Mouse (Mus musculus): ENCODE measurements around the gene Sema6d. TPM values are rescaled to one million over a fixed set of nuclear protein-coding genes. Genes with fewer than 3 reads are reported as not detected.

Sema6d gene
- polyA plus RNA-seq, 1 experiment, result 5.6 TPM

GRCm38 (mm10) chr2:124704922-124705321, 615.2 kb downstream of the Sema6d start:
- DNase-seq, result no peak
- 69% methylated on average over 4 of the region's 4 CpGs for WGBS
- no peaks in the 10 kb centered on the region for H3K4me1 ChIP-seq (ENCODE audit: control insufficient read depth, insufficient read depth, low read length)
- H3K27ac ChIP-seq (ENCODE audit: insufficient read depth, low read depth, low read length), result no peak overlapping the region
- no peak overlapping the region for H3K4me3 ChIP-seq (ENCODE audit: insufficient read depth, low read depth, low read length)
- no peak for TF ChIP-seq POLR2A (IDR thresholded peaks at IDR 0.05; ENCODE audit: low read depth, low read length)
- no peak for TF ChIP-seq CTCF (conservative IDR thresholded peaks at IDR 0.05; ENCODE audit: insufficient read depth, insufficient read length, low read depth, low read length)
- H3K36me3 ChIP-seq (ENCODE audit: control insufficient read depth, insufficient read depth, low read length), result no peaks in the 10 kb centered on the region
- no peaks in the 10 kb centered on the region for H3K27me3 ChIP-seq (replicated peaks; ENCODE audit: control insufficient read depth, insufficient read depth, low read length)

DNA sequence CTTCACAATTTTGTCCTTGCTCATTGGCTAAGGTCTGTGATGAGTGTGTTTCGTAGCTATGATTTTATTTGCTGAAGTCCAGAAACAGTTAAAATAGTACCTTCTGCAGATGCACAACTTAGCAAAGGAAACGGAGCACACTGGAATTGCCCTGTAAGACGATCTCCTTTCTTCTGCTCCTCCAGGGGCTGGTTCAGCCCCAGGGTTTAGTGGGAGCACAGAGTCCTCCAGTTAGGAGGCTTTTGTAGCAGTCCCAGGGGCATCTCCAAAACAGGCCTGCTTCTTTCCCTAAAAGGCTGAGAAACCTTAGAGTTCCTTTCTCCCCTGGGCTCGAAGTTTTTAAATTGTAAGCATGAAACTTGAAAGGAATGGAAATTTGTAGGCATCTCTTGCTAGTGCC, 616.0 kb downstream of the Sema6d start:
- no peak for DNase-seq
- 43% methylated on average over 4 of the region's 4 CpGs for WGBS
- H3K36me3 ChIP-seq (ENCODE audit: control insufficient read depth, insufficient read depth, low read length), result no peaks in the 10 kb centered on the region
- H3K4me3 ChIP-seq (ENCODE audit: insufficient read depth, low read depth, low read length), result no peak overlapping the region
- TF ChIP-seq POLR2A (IDR thresholded peaks at IDR 0.05; ENCODE audit: low read depth, low read length) (no peak), CTCF (conservative IDR thresholded peaks at IDR 0.05; ENCODE audit: insufficient read depth, insufficient read length, low read depth, low read length) (no peak)
- H3K27ac ChIP-seq (ENCODE audit: insufficient read depth, low read depth, low read length), result no peak overlapping the region
- H3K27me3 ChIP-seq (replicated peaks; ENCODE audit: control insufficient read depth, insufficient read depth, low read length), result no peaks in the 10 kb centered on the region
- H3K4me1 ChIP-seq (ENCODE audit: control insufficient read depth, insufficient read depth, low read length), result no peaks in the 10 kb centered on the region

- H3K27me3 ChIP-seq (replicated peaks; ENCODE audit: control insufficient read depth, insufficient read depth, low read length), result no peaks in the 10 kb centered on the region
- no peaks in the 10 kb centered on the region for H3K36me3 ChIP-seq (ENCODE audit: control insufficient read depth, insufficient read depth, low read length)
- no peak overlapping the region for H3K27ac ChIP-seq (ENCODE audit: insufficient read depth, low read depth, low read length)
- TF ChIP-seq POLR2A (IDR thresholded peaks at IDR 0.05; ENCODE audit: low read depth, low read length) (no peak), CTCF (conservative IDR thresholded peaks at IDR 0.05; ENCODE audit: insufficient read depth, insufficient read length, low read depth, low read length) (no peak)
- WGBS, result 60% methylated on average over 7 of the region's 7 CpGs
- no peaks in the 10 kb centered on the region for H3K4me1 ChIP-seq (ENCODE audit: control insufficient read depth, insufficient read depth, low read length)
- DNase-seq, result no peak
- H3K4me3 ChIP-seq (ENCODE audit: insufficient read depth, low read depth, low read length), result no peak overlapping the region
Measured at GRCm38 (mm10) chr2:124706896-124707295, 617.1 kb downstream of the Sema6d start.
